Mouse (Mus musculus): ENCODE data around the gene Olfr1340.

DNA sequence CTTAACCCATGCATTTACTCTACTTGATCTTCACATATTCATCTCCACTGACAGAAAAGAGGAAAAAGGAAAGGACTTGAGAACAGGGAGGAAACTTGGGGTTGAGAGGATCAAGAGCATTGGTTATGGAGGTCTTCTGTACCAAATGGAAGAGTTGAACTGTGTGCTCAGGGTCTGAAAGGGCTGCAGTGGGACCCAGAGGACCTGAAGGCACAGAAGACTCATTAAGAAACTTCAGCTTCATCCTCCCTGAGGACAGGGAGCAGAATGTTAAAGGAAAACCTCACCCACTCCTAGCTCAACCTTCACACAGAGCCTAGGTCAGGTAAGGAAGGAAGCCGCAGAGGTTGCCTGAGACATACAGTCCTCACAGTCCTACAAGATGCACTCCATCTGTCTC is 11.9 kb downstream of the Olfr1340 start, which contains the start of gene Olfr1339:
- TF ChIP-seq CTCF (IDR thresholded peaks at IDR 0.05; ENCODE audit: low read depth, low read length) (no peak), POLR2A (IDR thresholded peaks at IDR 0.05; ENCODE audit: insufficient read depth, low read length) (no peak), EP300 (IDR thresholded peaks at IDR 0.05; ENCODE audit: insufficient read depth, low read depth, low read length) (no peak)

Measured in ES-Bruce4 (cell line).